Mouse (Mus musculus) heart, embryonic 14.5 days (tissue): Measurements from ENCODE around the gene H2afx. TPM values are rescaled to one million over a fixed set of nuclear protein-coding genes. Genes with fewer than 3 reads are reported as not detected.

ENCODE experiments used
- microRNA-seq: library from miRNA; unstranded; fragments of <30 nt; microRNA quantifications from one replicate; pipeline ENCODE4, GENCODE M21; 2016
- polyA plus RNA-seq: library from polyadenylated mRNA; unstranded; fragments of >200 nt; fragmentation: Nextera tagmentation; extraction: Ambion mirVana; gene quantifications from 2 replicates; pipeline ENCODE4 v1.2.1, GENCODE M21; 2014

The H2afx gene
- polyA plus RNA-seq, 1 experiment from 2014 or later = 167 TPM

Small RNAs within 50 kb of the gene (microRNA-seq; reads per million reads assigned to microRNA genes)
- not detected for gene Gm44335

Other genes with a start within 250 kb of the H2afx start
- gene Mfrp, start 233.0 kb upstream of the H2afx start, polyA plus RNA-seq = not detected in 2 replicates
- 2.3 and 2.7 TPM in 2 replicates for gene C1qtnf5, start 227.4 kb upstream of the H2afx start, polyA plus RNA-seq
- 0.07 and 0.08 TPM in 2 replicates for gene Gm49380, start 221.2 kb upstream of the H2afx start, polyA plus RNA-seq
- gene Rnf26, start 221.2 kb upstream of the H2afx start, polyA plus RNA-seq = 30.4 and 32.9 TPM in 2 replicates
- gene Mcam, start 200.2 kb upstream of the H2afx start, polyA plus RNA-seq = 129 and 130 TPM in 2 replicates
- gene Cbl, start 100.6 kb upstream of the H2afx start, polyA plus RNA-seq = 12.7 and 13.7 TPM in 2 replicates
- gene Ccdc153, start 94.0 kb upstream of the H2afx start, polyA plus RNA-seq = not detected in 2 replicates
- not detected in 2 replicates for gene Pdzd3, start 83.2 kb upstream of the H2afx start, polyA plus RNA-seq
- gene Nlrx1, start 66.1 kb upstream of the H2afx start, polyA plus RNA-seq = 7.0 and 7.3 TPM in 2 replicates
- 1.3 and 2.7 TPM in 2 replicates for gene Abcg4, start 46.1 kb upstream of the H2afx start, polyA plus RNA-seq
- 10.5 and 12.1 TPM in 2 replicates for gene Hinfp, start 29.0 kb upstream of the H2afx start, polyA plus RNA-seq
- gene C2cd2l, start 14.4 kb upstream of the H2afx start, polyA plus RNA-seq = 5.4 and 7.7 TPM in 2 replicates
- 34.7 and 37.8 TPM in 2 replicates for gene Dpagt1, start 8.7 kb upstream of the H2afx start, polyA plus RNA-seq
- gene Hmbs, start 9.5 kb downstream of the H2afx start, polyA plus RNA-seq = 110 and 112 TPM in 2 replicates
- gene Vps11, start 27.0 kb downstream of the H2afx start, polyA plus RNA-seq = 17.8 and 21.4 TPM in 2 replicates
- gene Hyou1, start 44.8 kb downstream of the H2afx start, polyA plus RNA-seq = 12.7 and 12.9 TPM in 2 replicates
- gene Slc37a4, start 62.2 kb downstream of the H2afx start, polyA plus RNA-seq = 32.0 and 35.7 TPM in 2 replicates
- 1,406 and 1,617 TPM in 2 replicates for gene Rps25, start 72.4 kb downstream of the H2afx start, polyA plus RNA-seq
- 74.0 and 85.4 TPM in 2 replicates for gene Trappc4, start 72.9 kb downstream of the H2afx start, polyA plus RNA-seq
- 19.5 and 20.9 TPM in 2 replicates for gene Ccdc84, start 83.9 kb downstream of the H2afx start, polyA plus RNA-seq
- gene Foxr1, start 106.4 kb downstream of the H2afx start, polyA plus RNA-seq = not detected in 2 replicates
- gene Upk2, start 120.3 kb downstream of the H2afx start, polyA plus RNA-seq = not detected in 2 replicates
- gene Bcl9l, start 148.1 kb downstream of the H2afx start, polyA plus RNA-seq = 12.1 and 12.5 TPM in 2 replicates
- gene Cxcr5, start 227.2 kb downstream of the H2afx start, polyA plus RNA-seq = not detected in 2 replicates